Mouse (Mus musculus) bone marrow, adult 2 months (tissue): ENCODE measurements around the gene Dlgap1. TPM values are rescaled to one million over a fixed set of nuclear protein-coding genes. Genes with fewer than 3 reads are reported as not detected.

Experiments
- H3K27ac ChIP-seq: fragments of 200-500 bp; 2 replicates; pipeline ENCODE4 v1.5.1; 2012; ENCODE audit warnings: low read depth, mild to moderate bottlenecking, control low read depth, inconsistent platforms, low read length; ENCODE audit not compliant: control insufficient read depth, poor library complexity, insufficient read depth
- H3K4me1 ChIP-seq: fragments of 200-500 bp; 2 replicates; pipeline ENCODE4 v1.6.1; 2011; ENCODE audit warnings: low read length; ENCODE audit not compliant: control insufficient read depth, insufficient read depth
- H3K4me3 ChIP-seq: fragments of 200-500 bp; replicated peaks from 2 replicates; pipeline ENCODE3; 2011; ENCODE audit warnings: mild to moderate bottlenecking, low read depth, low read length, control low read depth; ENCODE audit not compliant: control insufficient read depth
- CTCF ChIP-seq: fragments of 200-500 bp; IDR thresholded peaks from 2 replicates; pipeline ENCODE4 v1.5.1; 2011; ENCODE audit warnings: low read length, control low read depth; ENCODE audit not compliant: control insufficient read depth, insufficient read depth
- POLR2A ChIP-seq: fragments of 200-500 bp; IDR thresholded peaks from 2 replicates; pipeline ENCODE4 v1.6.1; 2011; ENCODE audit warnings: low read depth, mild to moderate bottlenecking, control low read depth, low read length, borderline replicate concordance; ENCODE audit not compliant: control insufficient read depth
- WGBS: fragments of 180-500 bp; shearing (Covaris S2); methylation state at CpG from one replicate; pipeline ENCODE4 v1.1.7; 2018; 5-methylcytosine and 5-hydroxymethylcytosine counted together
- polyA plus RNA-seq: library from polyadenylated mRNA; stranded (reverse); fragments of >200 nt; gene quantifications from 2 replicates; pipeline ENCODE4 v1.2.4, GENCODE M21; 2011; ENCODE audit warnings: low replicate concordance; ENCODE audit not compliant: missing spikeins, insufficient read depth, insufficient read length

The Dlgap1 gene
- polyA plus RNA-seq, 1 experiment = not detected

DNA sequence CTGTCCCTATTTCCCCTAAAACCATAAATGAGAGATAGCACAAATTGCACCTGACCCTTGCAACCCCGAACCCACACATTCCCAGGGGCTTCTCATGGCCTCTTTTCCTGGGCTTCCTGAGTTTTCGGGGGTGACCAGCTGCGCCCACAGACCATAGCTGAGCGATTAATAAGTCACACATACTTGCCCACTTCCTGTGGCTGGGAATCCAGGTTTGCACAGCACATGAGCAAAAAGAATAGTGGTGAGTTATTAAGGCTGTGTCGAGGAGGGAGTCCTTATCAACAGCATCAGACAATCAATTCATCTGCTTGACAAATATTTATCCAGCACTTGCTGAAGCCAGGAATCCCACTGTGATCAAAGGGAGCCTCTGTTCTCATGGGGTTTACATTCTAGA lies 740.7 kb downstream of the Dlgap1 start:
- H3K4me1 ChIP-seq = no peaks in the 10 kb centered on the region
- no peak overlapping the region for H3K4me3 ChIP-seq
- WGBS = 12% methylated on average over 5 of the region's 5 CpGs
- no peak overlapping the region for H3K27ac ChIP-seq
- TF ChIP-seq CTCF = no peak
- TF ChIP-seq POLR2A = no peak

DNA sequence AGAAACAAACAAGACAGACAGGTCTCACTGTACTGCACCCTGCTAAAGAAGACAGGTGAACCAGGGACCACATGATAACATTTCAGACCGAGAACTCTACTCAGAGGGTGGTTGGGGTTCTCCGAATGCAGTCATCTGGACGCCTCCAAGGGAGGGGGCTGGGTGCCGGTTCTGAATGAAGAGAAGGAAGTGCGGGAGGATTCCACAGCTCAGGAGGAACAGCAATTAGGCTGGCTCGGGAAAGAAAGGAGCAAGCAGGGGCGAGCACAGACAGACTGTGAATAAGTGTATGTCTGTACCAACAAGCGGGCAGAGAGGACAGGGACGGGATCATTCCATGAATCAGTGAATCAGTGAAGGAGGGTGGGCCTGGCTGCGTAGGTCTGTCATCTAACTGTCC lies 744.6 kb downstream of the Dlgap1 start:
- no peak for TF ChIP-seq CTCF
- TF ChIP-seq POLR2A = no peak
- Histone ChIP-seq H3K4me3 (no peak overlapping the region), H3K4me1 (no peaks in the 10 kb centered on the region), H3K27ac (no peak overlapping the region)
- 74% methylated on average over 10 of the region's 10 CpGs for WGBS

DNA sequence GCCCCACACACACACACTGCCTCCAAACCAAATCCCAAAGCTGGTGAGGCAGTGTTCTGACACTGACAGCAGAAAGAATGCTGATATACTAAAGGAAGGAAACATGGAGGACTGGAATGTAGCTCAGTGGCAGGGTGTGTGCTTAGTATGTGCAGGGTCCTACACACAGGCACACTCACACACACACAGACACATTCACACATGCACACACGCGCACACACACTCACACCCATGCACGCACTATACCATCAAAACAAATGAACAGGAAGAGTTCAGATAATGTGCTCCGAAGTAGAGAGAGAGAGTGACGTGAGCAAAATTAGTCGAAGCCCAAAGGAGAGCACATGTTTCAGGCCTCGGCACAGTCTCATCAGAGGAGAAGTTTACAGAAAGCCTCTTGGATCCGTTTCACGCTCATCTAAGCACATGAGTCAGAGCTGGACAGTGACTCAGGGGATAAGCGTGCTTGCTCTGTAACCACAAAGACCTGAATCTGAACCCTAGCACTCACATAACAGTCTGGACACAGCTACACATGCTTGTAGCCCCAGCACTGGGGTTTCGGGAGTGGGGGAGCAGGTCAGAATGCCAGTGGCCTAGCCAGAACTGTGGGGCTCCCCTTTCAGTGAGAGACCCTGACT lies 750.9 kb downstream of the Dlgap1 start:
- H3K4me3 ChIP-seq = no peak overlapping the region
- WGBS = 76% methylated on average over 11 of the region's 11 CpGs
- TF ChIP-seq POLR2A = no peak
- no peak for TF ChIP-seq CTCF
- no peaks in the 10 kb centered on the region for H3K4me1 ChIP-seq
- H3K27ac ChIP-seq = no peak overlapping the region

DNA sequence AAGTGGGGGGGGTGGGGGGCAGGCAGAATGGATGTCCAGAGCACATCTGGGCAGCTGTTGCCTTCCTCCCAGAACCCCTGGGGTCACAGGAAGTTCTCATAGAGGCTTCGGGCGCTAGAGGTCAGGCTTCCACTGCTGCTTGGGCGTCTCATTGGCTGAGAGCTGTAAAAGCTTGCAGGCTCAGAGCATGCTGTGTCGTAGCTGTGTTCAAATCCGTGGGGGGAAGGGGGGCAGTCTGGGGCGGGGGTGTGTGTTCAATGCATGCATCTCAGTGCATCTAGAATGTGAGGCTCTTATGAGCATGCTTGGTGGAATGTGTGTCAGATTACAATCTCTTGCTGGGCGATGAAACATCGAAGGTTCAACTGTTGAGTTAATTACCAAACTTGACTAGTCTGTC lies 751.9 kb downstream of the Dlgap1 start:
- Histone ChIP-seq H3K4me3 (no peak overlapping the region), H3K4me1 (no peaks in the 10 kb centered on the region), H3K27ac (no peak overlapping the region)
- 44% methylated on average over 8 of the region's 8 CpGs for WGBS
- TF ChIP-seq CTCF (peak; percentile 19; the same call in 1 of the 2 replicates), POLR2A (no peak)

DNA sequence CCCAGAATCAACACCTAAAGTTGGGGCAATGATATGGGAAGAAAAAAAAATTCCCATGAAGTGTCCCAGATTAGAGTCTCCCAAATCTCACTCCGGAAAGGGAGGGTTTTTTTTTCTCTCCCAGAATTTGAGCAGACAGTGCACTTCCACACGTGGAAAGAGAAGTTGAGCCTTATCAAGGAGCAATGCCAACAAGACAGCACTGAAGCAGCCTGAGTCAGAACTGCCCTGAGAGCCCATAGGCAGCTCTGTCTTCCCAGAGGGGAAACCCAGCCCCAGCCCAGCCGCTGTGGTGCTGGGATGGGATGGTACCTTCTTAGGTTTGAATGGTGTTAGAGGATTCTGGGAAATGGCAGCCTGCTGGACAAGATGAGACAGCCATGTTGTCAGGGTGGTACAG lies 753.3 kb downstream of the Dlgap1 start:
- TF ChIP-seq POLR2A = no peak
- TF ChIP-seq CTCF = no peak
- WGBS = 62% methylated on average over 3 of the region's 3 CpGs
- no peak overlapping the region for H3K4me3 ChIP-seq
- H3K4me1 ChIP-seq = no peaks in the 10 kb centered on the region
- no peak overlapping the region for H3K27ac ChIP-seq

DNA sequence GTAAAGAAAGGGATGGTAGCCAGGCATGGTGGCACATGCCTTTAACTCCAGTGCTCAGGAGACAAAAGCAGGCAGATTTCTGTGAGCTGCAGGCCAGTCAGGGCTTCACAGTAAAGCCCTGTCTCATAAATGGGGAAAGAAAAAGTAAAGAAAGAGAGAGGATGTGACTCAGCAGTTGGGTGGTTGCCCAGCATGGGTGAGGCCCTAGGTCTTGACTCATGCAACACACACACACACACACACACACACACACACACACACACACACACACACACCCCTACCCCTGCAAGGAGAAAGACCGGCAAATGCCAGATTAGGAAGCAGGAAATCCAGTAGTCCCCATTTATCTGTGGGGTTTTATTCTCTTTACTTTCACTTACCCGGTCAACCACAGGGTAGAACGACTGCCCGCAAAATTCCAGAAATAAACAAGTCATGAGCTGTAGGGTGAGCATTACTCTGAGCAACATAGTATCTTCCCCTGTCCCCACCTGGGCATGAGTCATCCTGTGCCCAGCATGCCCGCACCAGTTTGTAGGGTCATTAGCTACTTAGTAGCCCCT lies 759.9 kb downstream of the Dlgap1 start:
- TF ChIP-seq POLR2A (no peak), CTCF (no peak)
- Histone ChIP-seq H3K4me3 (no peak overlapping the region), H3K4me1 (peaks cover 2% of the 10 kb centered on the region; the same call in 1 of the 2 replicates), H3K27ac (no peak overlapping the region)
- WGBS = 8% methylated on average over 5 of the region's 5 CpGs

DNA sequence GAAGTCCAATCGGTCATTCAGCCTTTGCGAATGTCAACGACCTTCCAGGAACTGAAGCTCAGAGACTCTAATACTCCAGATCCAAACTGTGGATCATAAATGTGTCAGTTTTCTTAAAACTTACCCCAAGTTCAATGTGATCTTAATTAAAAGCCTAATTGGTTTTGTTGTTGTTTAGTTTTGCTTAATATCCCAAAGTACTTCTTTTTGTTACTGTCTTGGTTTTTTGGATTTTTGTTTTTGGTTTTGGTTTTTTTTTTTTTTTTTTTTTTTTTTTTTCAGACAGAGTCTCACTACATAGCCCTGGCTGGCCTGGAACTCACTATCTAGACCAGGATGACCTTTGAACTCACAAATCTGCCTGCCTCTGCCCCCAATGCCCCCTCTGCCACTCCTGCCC lies 765.9 kb downstream of the Dlgap1 start:
- Histone ChIP-seq H3K27ac (no peak overlapping the region), H3K4me1 (no peaks in the 10 kb centered on the region), H3K4me3 (no peak overlapping the region)
- WGBS = 89% methylated on average over 3 of the region's 3 CpGs
- no peak for TF ChIP-seq CTCF
- no peak for TF ChIP-seq POLR2A

DNA sequence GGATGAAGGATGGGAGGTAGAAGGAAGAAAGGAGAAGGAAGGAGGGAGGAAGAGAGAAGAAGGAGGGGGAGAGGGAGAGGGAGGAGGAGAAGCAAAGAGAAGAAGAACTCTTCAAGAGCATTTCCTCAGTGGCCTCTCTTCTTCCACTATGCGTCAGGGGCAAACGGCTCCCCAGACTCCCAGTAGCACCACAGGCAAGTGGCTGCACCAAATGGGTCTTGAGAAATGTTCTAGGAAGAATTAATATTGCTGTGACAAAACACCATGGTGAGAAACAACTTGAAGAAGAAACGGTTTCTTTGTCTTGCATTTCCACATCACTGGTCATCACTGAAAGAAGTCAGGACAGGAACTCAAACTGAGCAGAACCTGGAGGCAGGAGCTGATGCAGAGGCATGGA lies 766.5 kb downstream of the Dlgap1 start:
- 44% methylated on average over 3 of the region's 3 CpGs for WGBS
- no peak overlapping the region for H3K27ac ChIP-seq
- H3K4me3 ChIP-seq = no peak overlapping the region
- no peaks in the 10 kb centered on the region for H3K4me1 ChIP-seq
- no peak for TF ChIP-seq CTCF
- no peak for TF ChIP-seq POLR2A
